Mouse (Mus musculus) hindbrain, embryonic 16.5 days (tissue): Measurements from ENCODE around the gene Ptpra. TPM values are rescaled to one million over a fixed set of nuclear protein-coding genes. Genes with fewer than 3 reads are reported as not detected.

Experiments
- ATAC-seq: fragments of 200-750 bp; cut with Nextera tagmentation; 2 replicates; pipeline ENCODE4 v1.8.0; 2017; ENCODE audit warnings: moderate TSS enrichment, moderate library complexity
- H3K27ac ChIP-seq: fragments of 300-500 bp; sonication (generic); 2 replicates; pipeline ENCODE4 v1.5.1; 2014; ENCODE audit warnings: low read depth, mild to moderate bottlenecking, control low read depth, low read length, moderate library complexity
- H3K27me3 ChIP-seq: fragments of 300-500 bp; sonication (generic); replicated peaks from 2 replicates; pipeline ENCODE4 v1.6.1; 2014; ENCODE audit warnings: low read length; ENCODE audit not compliant: control insufficient read depth, insufficient read depth
- H3K36me3 ChIP-seq: fragments of 300-500 bp; sonication (generic); 2 replicates; pipeline ENCODE4 v1.6.1; 2014; ENCODE audit warnings: mild to moderate bottlenecking, low read length, moderate library complexity, mixed read lengths; ENCODE audit not compliant: control insufficient read depth, insufficient read depth
- H3K4me1 ChIP-seq: fragments of 300-500 bp; sonication (generic); 2 replicates; pipeline ENCODE4 v1.6.1; 2014; ENCODE audit warnings: low read depth, low read length; ENCODE audit not compliant: control insufficient read depth, insufficient read depth
- H3K4me2 ChIP-seq: fragments of 300-500 bp; sonication (generic); 2 replicates; pipeline ENCODE4 v1.6.1; 2014; ENCODE audit warnings: mild to moderate bottlenecking, low read length, control low read depth, moderate library complexity
- H3K4me3 ChIP-seq: fragments of 300-500 bp; sonication (generic); 2 replicates; pipeline ENCODE4 v1.5.1; 2014; ENCODE audit warnings: mild to moderate bottlenecking, low read length, control low read depth, moderate library complexity
- H3K9ac ChIP-seq: fragments of 300-500 bp; sonication (generic); 2 replicates; pipeline ENCODE4 v1.6.1; 2014; ENCODE audit warnings: low read depth, mild to moderate bottlenecking, control low read depth, low read length, moderate library complexity
- H3K9me3 ChIP-seq: fragments of 300-500 bp; sonication (generic); 2 replicates; pipeline ENCODE4 v1.6.1; 2014; ENCODE audit warnings: mild to moderate bottlenecking, low read length, moderate library complexity; ENCODE audit not compliant: control insufficient read depth
- WGBS: fragments of 180-500 bp; shearing (Covaris S2); extraction: QIAGEN DNeasy Blood & Tissue Kit; methylation state at CpG from one replicate; pipeline ENCODE4 v1.1.7; 2014; 5-methylcytosine and 5-hydroxymethylcytosine counted together
- polyA plus RNA-seq: library from polyadenylated mRNA; unstranded; fragments of >200 nt; fragmentation: Nextera tagmentation; extraction: Ambion mirVana; gene quantifications from 2 replicates; pipeline ENCODE4 v1.2.1, GENCODE M21; 2015

The Ptpra gene
- polyA plus RNA-seq, 1 experiment from 2014 or later: 134 TPM

GRCm38 (mm10) chr2:130421781-130422620 is 28.1 kb upstream of the Ptpra start:
- Histone ChIP-seq H3K9ac (no peak overlapping the region), H3K36me3 (0 out of 2 replicates have a peak, but pooled peaks cover 6% of the 10 kb centered on the region), H3K9me3 (no peaks in the 10 kb centered on the region), H3K4me2 (no peak overlapping the region), H3K4me3 (no peak overlapping the region), H3K27ac (no peak overlapping the region), H3K27me3 (no peaks in the 10 kb centered on the region), H3K4me1 (peaks cover 26% of the 10 kb centered on the region)
- no peak for ATAC-seq
- 97% methylated on average over 26 of the region's 26 CpGs for WGBS

DNA sequence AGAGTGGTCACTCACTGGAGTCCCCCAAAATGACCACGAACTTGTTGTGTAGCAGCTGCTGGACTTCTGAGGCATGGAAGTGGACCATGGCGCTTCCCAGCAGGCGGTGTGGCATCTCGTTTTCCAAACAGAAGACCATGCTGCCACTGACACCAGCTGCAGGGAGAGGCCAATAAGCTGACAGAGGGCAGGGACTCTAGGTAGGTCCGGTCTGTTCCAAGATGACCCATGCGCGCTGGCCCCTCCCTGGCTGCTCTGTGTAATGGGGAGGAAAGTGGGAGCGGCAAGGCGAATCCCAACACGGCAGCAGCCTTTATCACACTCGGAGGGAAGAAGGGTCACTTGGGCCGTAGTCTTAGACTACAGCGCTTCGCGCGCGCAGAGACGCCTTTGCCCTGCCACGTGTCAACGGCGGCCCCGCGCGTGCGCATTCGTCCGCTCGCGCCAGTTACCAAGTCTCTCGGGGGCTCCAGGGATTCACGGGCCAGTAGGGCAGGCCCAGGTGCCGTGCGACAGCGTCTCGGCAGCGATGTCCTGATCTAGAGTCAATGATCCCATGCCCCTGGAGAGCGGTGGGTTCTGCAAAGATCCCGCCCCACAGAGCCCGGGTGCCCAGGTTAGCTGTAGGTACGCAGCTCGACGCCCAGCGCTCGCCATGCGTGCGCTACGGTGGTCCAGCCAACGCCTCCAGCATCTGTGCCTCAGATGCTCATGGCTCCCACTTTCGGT is 26.5 kb upstream of the Ptpra start:
- ATAC-seq: peak; percentile 83
- Histone ChIP-seq H3K27ac (peak overlapping the region; percentile 97), H3K4me2 (peak overlapping the region; percentile 84), H3K4me1 (peaks cover 26% of the 10 kb centered on the region), H3K4me3 (peak overlapping the region; percentile 90), H3K9me3 (no peaks in the 10 kb centered on the region), H3K9ac (peak overlapping the region; percentile 85), H3K27me3 (no peaks in the 10 kb centered on the region), H3K36me3 (0 out of 2 replicates have a peak, but pooled peaks cover 5% of the 10 kb centered on the region)
- 13% methylated on average over 48 of the region's 49 CpGs for WGBS

- WGBS: under 1% methylated on average over 58 of the region's 58 CpGs
- H3K4me1 ChIP-seq: peaks cover 26% of the 10 kb centered on the region
These were observed 25.8 kb upstream of the Ptpra start, which contains the start of the genes Vps16 and Pced1a for GRCm38 (mm10) chr2:130424126-130424853. Gene Vps16, plus strand, starts transcription at chr2:130424339. Gene Pced1a, minus strand, starts transcription at chr2:130424701.

GRCm38 (mm10) chr2:130425112-130425511 is 25.0 kb upstream of the Ptpra start:
- Histone ChIP-seq H3K9ac (peak overlapping the region; percentile 85), H3K27me3 (no peaks in the 10 kb centered on the region), H3K36me3 (no peaks in the 10 kb centered on the region), H3K4me1 (peaks cover 26% of the 10 kb centered on the region), H3K4me3 (peak overlapping the region; percentile 90), H3K4me2 (peak overlapping the region; percentile 84), H3K9me3 (no peaks in the 10 kb centered on the region), H3K27ac (peak overlapping the region; percentile 97)
- 38% methylated on average over 5 of the region's 5 CpGs for WGBS
- ATAC-seq: no peak

More at GRCm38 (mm10) chr2:130424126-130424853, 25.8 kb upstream of the Ptpra start, which contains the start of the genes Vps16 and Pced1a:
- H3K27me3 ChIP-seq: no peaks in the 10 kb centered on the region
- ATAC-seq: peak; percentile 96
- H3K4me3 ChIP-seq: peak within 1 kb of the TSS; percentile 90
- H3K4me2 ChIP-seq: peak within 1 kb of the TSS; percentile 84
- peak within 1 kb of the TSS; percentile 85 for H3K9ac ChIP-seq
- no peaks in the 10 kb centered on the region for H3K9me3 ChIP-seq
- peak within 1 kb of the TSS; percentile 97 for H3K27ac ChIP-seq
- no peaks in the 10 kb centered on the region for H3K36me3 ChIP-seq

DNA sequence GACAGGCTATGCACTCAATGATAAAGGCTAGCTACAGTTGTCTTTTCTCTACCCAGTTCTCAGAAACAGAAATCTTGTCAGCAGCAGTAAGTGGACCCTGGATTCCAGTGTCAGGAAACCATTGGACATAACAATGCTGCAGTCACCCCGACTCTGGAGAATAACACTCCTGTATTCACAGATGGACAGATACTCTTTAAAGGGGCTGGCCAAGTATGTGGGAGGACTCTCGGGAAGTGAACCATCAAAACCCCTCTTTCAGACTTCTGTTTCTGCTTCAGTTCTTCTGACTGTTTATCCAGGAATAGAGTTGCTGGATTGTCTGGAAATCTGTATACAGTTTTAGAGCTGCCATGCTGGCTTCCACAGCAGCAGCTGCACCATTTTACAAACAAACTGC is 20.2 kb upstream of the Ptpra start:
- no peak overlapping the region for H3K27ac ChIP-seq
- no peaks in the 10 kb centered on the region for H3K9me3 ChIP-seq
- peaks cover 11% of the 10 kb centered on the region for H3K4me1 ChIP-seq
- WGBS: 50% methylated on average over 2 of the region's 2 CpGs
- no peaks in the 10 kb centered on the region for H3K27me3 ChIP-seq
- no peak overlapping the region for H3K9ac ChIP-seq
- no peak overlapping the region for H3K4me2 ChIP-seq
- no peak for ATAC-seq
- H3K4me3 ChIP-seq: no peak overlapping the region
- no peaks in the 10 kb centered on the region for H3K36me3 ChIP-seq

- H3K36me3 ChIP-seq: no peaks in the 10 kb centered on the region
These were observed 19.6 kb upstream of the Ptpra start for GRCm38 (mm10) chr2:130430484-130430883.

GRCm38 (mm10) chr2:130432157-130432556 is 17.9 kb upstream of the Ptpra start:
- 96% methylated on average over 3 of the region's 3 CpGs for WGBS
- no peak overlapping the region for H3K4me2 ChIP-seq
- H3K4me3 ChIP-seq: no peak overlapping the region

More at GRCm38 (mm10) chr2:130430484-130430883, 19.6 kb upstream of the Ptpra start:
- WGBS: 88% methylated on average over 3 of the region's 3 CpGs
- Histone ChIP-seq H3K9me3 (no peaks in the 10 kb centered on the region), H3K27ac (no peak overlapping the region), H3K9ac (no peak overlapping the region), H3K4me1 (peaks cover 5% of the 10 kb centered on the region), H3K4me2 (no peak overlapping the region), H3K4me3 (no peak overlapping the region), H3K27me3 (no peaks in the 10 kb centered on the region)
- ATAC-seq: no peak

GRCm38 (mm10) chr2:130433152-130433551 is 16.9 kb upstream of the Ptpra start:
- H3K27me3 ChIP-seq: no peaks in the 10 kb centered on the region
- H3K9ac ChIP-seq: no peak overlapping the region
- no peak overlapping the region for H3K27ac ChIP-seq
- WGBS: 23% methylated on average over 4 of the region's 4 CpGs
- no peak overlapping the region for H3K4me3 ChIP-seq
- no peaks in the 10 kb centered on the region for H3K4me1 ChIP-seq
- H3K4me2 ChIP-seq: no peak overlapping the region
- ATAC-seq: peak; percentile 67
- H3K36me3 ChIP-seq: peaks cover 4% of the 10 kb centered on the region
- H3K9me3 ChIP-seq: no peaks in the 10 kb centered on the region

More at GRCm38 (mm10) chr2:130432157-130432556, 17.9 kb upstream of the Ptpra start:
- Histone ChIP-seq H3K9me3 (no peaks in the 10 kb centered on the region), H3K36me3 (no peaks in the 10 kb centered on the region), H3K4me1 (no peaks in the 10 kb centered on the region), H3K27ac (no peak overlapping the region), H3K27me3 (no peaks in the 10 kb centered on the region), H3K9ac (no peak overlapping the region)
- ATAC-seq: no peak
